Mouse (Mus musculus) layer of hippocampus, postnatal 25 days (tissue): ENCODE results near the gene Itsn1. TPM values are rescaled to one million over a fixed set of nuclear protein-coding genes. Genes with fewer than 3 reads are reported as not detected.

Experiments used
- DNase-seq, 2 experiments: peaks; one replicate each; pipeline ENCODE4 v3.0.0; 2022; ENCODE audit warnings: mixed read lengths in 2 of 2, low spot score in 1 of 2; ENCODE audit errors: extremely low spot score in 1 of 2
- total RNA-seq, 2 experiments: library from RNA; stranded (reverse); gene quantifications; 2 replicates each; pipeline ENCODE4 v1.2.3; 2021

Itsn1 gene
- 100 to 1,000 TPM; 137 to 156 TPM for total RNA-seq

GRCm38 (mm10) chr16:91729066-91729482 is at the start of gene Itsn1:
Itsn1 (plus strand) TSS chr16:91729281.
- DNase-seq, result peak; percentile 86 to 95

DNA sequence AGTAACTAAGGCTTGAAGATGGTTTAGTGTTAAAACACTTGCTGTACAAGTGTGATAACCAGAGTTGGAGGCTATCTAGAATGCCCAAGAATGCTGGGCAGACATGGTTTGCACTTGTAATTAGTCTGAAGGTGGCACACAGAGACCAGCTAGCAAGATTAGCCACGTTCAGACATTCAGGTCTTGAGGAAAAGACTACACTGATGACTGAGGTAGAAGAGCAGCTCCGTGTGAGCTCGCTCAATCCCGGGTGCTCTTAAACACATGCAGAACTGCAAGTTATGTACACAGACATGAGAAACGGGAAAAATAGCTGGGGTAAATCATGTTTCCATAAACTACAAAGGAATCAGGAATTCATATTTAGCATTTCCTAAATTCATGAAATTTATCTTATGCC is 48.4 kb upstream of the Itsn1 start:
- no peak for DNase-seq

DNA sequence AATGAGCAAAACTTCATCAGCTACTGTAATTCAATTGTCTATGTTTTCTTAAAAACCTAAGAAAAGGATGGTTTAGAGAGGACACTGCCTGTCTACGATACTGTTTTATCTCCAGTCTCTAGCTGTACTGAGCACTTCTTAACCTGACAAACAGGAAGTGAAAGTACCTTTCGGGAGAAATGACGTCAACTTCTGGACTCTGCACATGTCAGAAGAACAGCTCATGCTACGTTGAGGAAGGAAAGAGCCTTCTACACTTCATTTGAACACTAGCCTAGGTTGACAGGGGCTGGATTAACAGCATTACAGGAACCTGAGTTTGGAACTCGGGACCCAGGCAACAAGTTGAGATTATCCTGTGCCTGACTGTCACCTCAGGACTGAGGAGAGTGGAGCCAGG is 43.6 kb upstream of the Itsn1 start:
- DNase-seq, result no peak

GRCm38 (mm10) chr16:91686369-91686768 is 42.7 kb upstream of the Itsn1 start:
- DNase-seq, result no peak

- no peak for DNase-seq
Observed at GRCm38 (mm10) chr16:91688023-91688618, 41.0 kb upstream of the Itsn1 start.

GRCm38 (mm10) chr16:91688619-91689334 is 40.3 kb upstream of the Itsn1 start, which contains the start of gene Donson:
Donson (minus strand) TSS chr16:91688770.
- DNase-seq, result peak; percentile 86 to 89

GRCm38 (mm10) chr16:91689791-91690190 is 39.3 kb upstream of the Itsn1 start:
- no peak for DNase-seq

DNA sequence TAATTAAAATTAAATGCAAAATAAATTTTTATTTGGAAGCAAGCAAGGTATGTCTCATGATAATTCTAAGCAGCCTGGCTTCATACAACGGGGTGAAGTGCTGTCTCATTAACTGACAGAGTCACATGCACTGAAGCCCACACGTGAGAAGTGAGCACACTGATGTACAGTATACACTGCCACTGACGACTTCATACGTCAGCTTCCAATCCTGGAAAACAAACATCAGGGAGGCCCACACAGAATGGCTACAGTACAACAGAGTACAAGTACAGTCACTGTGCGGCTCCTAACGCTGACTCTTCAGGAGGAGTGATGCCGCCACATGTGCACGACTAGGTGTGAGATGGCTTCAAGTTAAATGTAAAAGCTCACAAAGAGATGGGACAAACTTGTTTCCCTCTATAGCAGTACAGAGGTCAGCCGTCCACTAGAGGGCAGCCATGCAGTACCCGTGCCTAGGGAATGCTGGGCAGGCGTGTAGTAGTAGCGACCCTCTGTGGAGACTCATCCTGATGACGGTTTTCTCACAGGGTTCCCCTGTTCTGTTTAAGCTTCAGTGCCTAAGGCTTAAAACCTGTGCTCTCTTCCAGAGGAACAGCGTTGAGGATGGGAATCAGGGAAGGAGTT is 34.5 kb upstream of the Itsn1 start:
- DNase-seq, result peak; percentile 43 to 78

DNA sequence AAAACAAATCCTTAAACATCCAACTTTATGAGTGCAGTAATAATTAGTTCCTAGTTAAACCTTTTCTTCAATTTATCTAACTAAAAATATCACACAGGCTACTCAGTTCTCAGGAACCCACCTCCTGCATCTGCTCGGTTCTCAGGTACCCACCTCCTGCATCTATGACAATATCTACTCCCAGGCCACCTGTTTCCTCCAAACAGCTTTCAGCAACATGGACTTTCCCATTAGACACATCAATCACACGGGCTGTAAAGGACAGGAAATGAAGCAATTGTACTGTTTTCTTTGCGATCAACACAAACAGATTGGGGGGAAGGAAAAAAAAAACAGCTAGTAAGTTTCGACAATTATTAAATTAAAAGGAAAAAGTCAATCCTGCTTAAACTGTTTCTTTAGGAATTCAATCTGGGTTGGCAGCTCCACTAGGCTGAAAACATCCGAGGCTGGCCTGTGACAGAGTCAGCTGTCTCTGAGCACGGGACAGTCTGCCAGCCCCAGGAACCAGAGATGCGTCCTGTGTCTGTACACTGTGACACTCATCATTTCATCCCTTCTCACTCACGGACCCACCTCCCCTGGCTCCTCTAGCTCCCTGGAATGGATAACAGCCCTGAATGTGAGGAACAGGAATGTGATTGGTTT is 33.8 kb upstream of the Itsn1 start:
- DNase-seq, result no peak

GRCm38 (mm10) chr16:91698995-91699394 is 30.1 kb upstream of the Itsn1 start:
- no peak for DNase-seq

DNA sequence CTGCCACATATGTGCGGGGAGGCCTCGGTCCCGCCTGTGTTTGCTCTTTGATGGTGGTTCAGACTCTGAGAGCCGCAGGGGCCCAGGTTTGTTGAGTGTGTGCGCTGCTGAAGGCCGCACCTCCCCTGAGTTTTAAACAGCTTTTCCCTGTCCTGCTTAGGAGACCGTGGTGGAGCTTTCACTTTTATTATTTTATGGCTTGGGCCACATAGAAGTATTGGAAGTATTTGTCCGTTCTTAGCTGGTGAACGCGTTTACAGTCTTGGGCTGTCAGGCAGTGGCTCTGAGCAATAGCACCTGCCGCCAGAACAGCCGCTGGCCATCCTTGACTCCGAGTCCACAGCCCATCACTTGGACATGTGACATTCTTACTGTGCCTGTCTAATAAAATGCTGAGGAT is 27.2 kb upstream of the Itsn1 start:
- no peak for DNase-seq

DNA sequence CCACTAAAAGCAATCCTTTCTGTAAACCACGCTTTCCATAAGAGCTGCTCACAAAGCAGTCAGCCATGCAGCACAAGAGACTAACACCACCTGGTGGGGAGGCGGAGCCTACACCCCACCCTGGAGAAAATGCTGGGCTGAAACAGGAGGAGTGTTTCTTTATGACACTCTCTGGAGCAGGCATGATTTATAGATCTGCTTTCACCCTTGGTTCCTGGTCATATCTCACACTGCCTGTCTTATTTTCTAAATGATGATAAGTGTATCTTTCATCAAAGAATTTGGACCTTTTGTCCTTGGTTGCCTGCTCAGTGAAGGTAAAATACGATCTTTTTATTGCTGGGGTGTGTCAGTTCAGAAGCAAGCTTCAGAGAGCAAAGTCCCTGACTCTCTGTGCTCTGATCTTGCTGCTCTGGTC is 26.3 kb upstream of the Itsn1 start:
- DNase-seq, result no peak

DNA sequence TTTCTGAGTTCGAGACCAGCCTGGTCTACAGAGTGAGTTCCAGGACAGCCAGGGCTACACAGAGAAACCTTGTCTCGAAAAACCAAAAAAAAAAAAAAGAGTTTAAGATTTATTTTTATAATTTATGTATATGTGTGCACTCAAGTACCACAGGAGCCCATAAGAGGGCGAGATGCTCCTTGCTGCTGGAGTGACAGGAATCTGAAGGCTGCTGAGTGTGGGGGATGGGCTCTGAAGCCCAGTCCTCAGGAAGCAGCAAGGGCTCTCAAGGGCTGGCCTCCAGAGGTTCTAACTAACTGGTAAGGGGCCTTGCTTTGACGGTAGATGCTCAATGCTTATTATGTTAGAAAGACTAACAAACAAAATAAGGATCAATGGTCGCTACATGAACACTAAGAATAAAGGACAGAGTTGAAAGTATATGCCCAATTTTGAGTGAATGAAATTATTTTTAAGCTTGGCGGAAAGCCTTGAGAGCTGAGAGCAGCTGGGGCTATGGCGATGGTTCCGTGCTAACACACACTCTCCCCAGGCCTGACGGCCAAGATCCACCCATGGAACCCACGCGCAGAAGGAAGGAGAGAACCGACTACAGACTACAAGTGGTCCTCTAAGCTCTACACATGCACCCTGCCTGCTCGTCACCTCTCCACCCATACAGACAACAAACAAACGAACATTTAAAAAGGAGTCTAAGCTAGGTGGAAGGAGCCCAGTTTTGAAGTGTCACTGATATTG is 24.3 kb upstream of the Itsn1 start:
- DNase-seq, result no peak

DNA sequence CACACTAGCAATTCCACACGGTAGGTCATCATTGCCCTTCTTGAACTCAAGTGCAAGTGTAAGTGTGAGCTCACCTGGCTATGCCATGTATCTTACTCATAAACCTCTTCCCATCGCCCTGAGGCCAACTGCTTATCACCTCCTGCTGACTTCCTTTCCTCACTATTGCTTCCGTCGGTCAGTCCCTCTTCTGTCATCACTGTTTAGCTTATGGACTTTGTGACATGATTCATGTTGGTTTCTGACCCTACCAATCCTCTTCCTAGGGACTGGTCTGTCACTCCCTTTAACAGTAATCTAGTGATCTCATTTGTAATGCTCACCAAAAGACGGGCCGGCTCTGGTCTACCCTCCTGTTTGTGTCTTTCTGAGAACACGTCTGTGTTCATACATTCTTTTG is 18.8 kb upstream of the Itsn1 start:
- no peak for DNase-seq

GRCm38 (mm10) chr16:91716927-91717349 is 12.1 kb upstream of the Itsn1 start:
- no peak for DNase-seq

GRCm38 (mm10) chr16:91717399-91717798 is 11.7 kb upstream of the Itsn1 start:
- DNase-seq, result no peak

- peak in 1 of 2 experiments; percentile 57 for DNase-seq
Observed at GRCm38 (mm10) chr16:91724247-91724646, 4.8 kb upstream of the Itsn1 start.

GRCm38 (mm10) chr16:91727433-91727832 is 1.6 kb upstream of the Itsn1 start:
- no peak for DNase-seq

DNA sequence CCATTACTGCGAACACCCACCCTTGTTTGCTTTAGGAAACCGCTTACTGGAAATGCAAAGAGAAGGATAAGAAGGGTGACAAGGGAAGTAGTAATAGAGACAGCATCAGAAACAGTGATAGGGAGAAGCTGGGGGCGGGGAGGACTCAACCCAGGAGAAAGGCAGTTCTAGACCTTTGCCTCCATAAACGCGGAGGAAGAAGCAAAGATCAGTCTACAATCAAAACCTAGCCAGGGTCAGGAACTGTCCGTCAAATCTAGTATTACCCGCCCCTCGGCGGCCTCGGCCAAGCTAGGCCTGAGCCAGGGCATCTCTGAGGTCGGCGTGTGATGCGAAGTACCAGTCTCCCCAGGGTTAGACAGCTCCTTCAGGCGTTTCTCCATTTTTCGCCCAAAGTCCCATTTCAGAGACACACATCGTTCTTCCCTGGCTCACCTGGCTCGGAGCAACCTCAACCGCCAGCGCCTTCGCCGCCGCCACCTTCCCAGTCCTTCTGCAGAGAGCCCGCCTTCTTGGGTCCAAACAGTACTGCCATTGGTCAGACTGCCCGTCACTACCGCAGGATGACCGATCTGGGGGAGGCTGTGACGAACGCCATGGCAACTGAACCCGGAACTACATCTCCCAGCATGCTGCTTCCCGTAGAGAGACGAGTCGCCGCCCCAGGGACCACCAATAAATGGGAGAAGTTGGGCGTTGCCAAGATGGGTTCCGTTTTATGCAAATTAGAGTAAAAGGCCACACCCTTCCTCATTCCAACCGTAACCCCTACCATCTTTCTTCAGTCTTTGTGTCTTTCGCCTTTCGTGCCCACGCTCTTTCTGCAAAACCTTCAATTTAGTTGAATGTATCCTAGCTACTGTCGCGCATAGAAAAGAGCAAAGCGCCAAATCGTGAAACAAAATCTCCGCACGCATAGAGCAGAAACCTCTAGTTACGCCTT is 687 bp upstream of the Itsn1 start, which contains the start of gene Cryzl1:
Gene Cryzl1 (minus strand): TSS at position 853 of the 943 bp plus-strand sequence.
- peak; percentile 84 to 89 for DNase-seq
